Mouse (Mus musculus) lung, embryonic 14.5 days (tissue): ENCODE measurements around the gene Crtc3. TPM values are rescaled to one million over a fixed set of nuclear protein-coding genes. Genes with fewer than 3 reads are reported as not detected.

Experiments
- ATAC-seq: fragments of 200-750 bp; cut with Nextera tagmentation; 2 replicates; pipeline ENCODE4 v1.8.0; 2017; ENCODE audit warnings: mild to moderate bottlenecking, moderate TSS enrichment, moderate library complexity; ENCODE audit not compliant: insufficient read depth
- DNase-seq: peaks from one replicate; pipeline ENCODE4 v3.0.0-alpha.2; 2015
- H3K27ac ChIP-seq: fragments of 300-500 bp; sonication (generic); 2 replicates; pipeline ENCODE4 v1.5.1; 2014; ENCODE audit warnings: low read depth, mild to moderate bottlenecking, moderate library complexity
- H3K27me3 ChIP-seq: fragments of 300-500 bp; sonication (generic); 2 replicates; pipeline ENCODE4 v1.6.1; 2014; ENCODE audit warnings: low read length, control low read depth; ENCODE audit not compliant: insufficient read depth
- H3K36me3 ChIP-seq: fragments of 300-500 bp; sonication (generic); 2 replicates; pipeline ENCODE4 v1.6.1; 2014; ENCODE audit warnings: control low read depth; ENCODE audit not compliant: insufficient read depth
- H3K4me1 ChIP-seq: fragments of 300-500 bp; sonication (generic); 2 replicates; pipeline ENCODE4 v1.6.1; 2014; ENCODE audit warnings: antibody characterized with exemption, control low read depth; ENCODE audit not compliant: insufficient read depth
- H3K4me2 ChIP-seq: fragments of 300-500 bp; sonication (generic); 2 replicates; pipeline ENCODE4 v1.6.1; 2014; ENCODE audit warnings: mild to moderate bottlenecking
- H3K4me3 ChIP-seq: fragments of 300-500 bp; sonication (generic); 2 replicates; pipeline ENCODE4 v1.5.1; 2014; ENCODE audit warnings: low read depth, low read length
- H3K9ac ChIP-seq: fragments of 300-500 bp; sonication (generic); 2 replicates; pipeline ENCODE4 v1.6.1; 2014
- H3K9me3 ChIP-seq: fragments of 300-500 bp; sonication (generic); 2 replicates; pipeline ENCODE4 v1.6.1; 2016; ENCODE audit warnings: low read depth, low read length, control low read depth
- CTCF ChIP-seq: IDR thresholded peaks from 2 replicates; pipeline ENCODE4 v1.5.1; 2016; ENCODE audit warnings: antibody characterized with exemption, low read depth
- WGBS: fragments of 180-500 bp; shearing (Covaris S2); extraction: QIAGEN DNeasy Blood & Tissue Kit; methylation state at CpG from one replicate; pipeline ENCODE4 v1.1.7; 2014; 5-methylcytosine and 5-hydroxymethylcytosine counted together
- polyA plus RNA-seq: library from polyadenylated mRNA; unstranded; fragments of >200 nt; fragmentation: Nextera tagmentation; extraction: Ambion mirVana; gene quantifications from 2 replicates; pipeline ENCODE4 v1.2.1, GENCODE M21; 2014

Crtc3 gene
- polyA plus RNA-seq, 1 experiment from 2014 or later = 27.5 TPM

- no peaks in the 10 kb centered on the region for H3K9me3 ChIP-seq
- peaks cover 23% of the 10 kb centered on the region for H3K4me1 ChIP-seq
- H3K36me3 ChIP-seq = 0 out of 2 replicates have a peak, but pooled peaks cover 3% of the 10 kb centered on the region
- H3K4me3 ChIP-seq = no peak overlapping the region
- ATAC-seq = no peak
- H3K4me2 ChIP-seq = no peak overlapping the region
- 77% methylated on average over 7 of the region's 7 CpGs for WGBS
- TF ChIP-seq CTCF = no peak
- no peaks in the 10 kb centered on the region for H3K27me3 ChIP-seq
- H3K27ac ChIP-seq = no peak overlapping the region; the same call in 1 of the 2 replicates
- no peak for DNase-seq
- H3K9ac ChIP-seq = no peak overlapping the region
Observed at GRCm38 (mm10) chr7:80625841-80626240, 62.8 kb downstream of the Crtc3 start.

GRCm38 (mm10) chr7:80623276-80623675, 65.4 kb downstream of the Crtc3 start:
- no peak overlapping the region for H3K27ac ChIP-seq
- H3K4me1 ChIP-seq = peaks cover 4% of the 10 kb centered on the region
- TF ChIP-seq CTCF = no peak
- H3K9me3 ChIP-seq = no peaks in the 10 kb centered on the region
- WGBS = 91% methylated on average over 5 of the region's 5 CpGs
- no peaks in the 10 kb centered on the region for H3K27me3 ChIP-seq
- 0 out of 2 replicates have a peak, but pooled peaks cover 6% of the 10 kb centered on the region for H3K36me3 ChIP-seq
- ATAC-seq = no peak
- no peak for DNase-seq
- no peak overlapping the region for H3K4me2 ChIP-seq
- no peak overlapping the region for H3K4me3 ChIP-seq
- H3K9ac ChIP-seq = no peak overlapping the region

- DNase-seq (no peak), ATAC-seq (no peak)
- WGBS = 81% methylated on average over 9 of the region's 9 CpGs
- Histone ChIP-seq H3K27me3 (no peaks in the 10 kb centered on the region), H3K36me3 (peaks cover 17% of the 10 kb centered on the region; the same call in 1 of the 2 replicates), H3K4me2 (no peak overlapping the region), H3K4me1 (no peaks in the 10 kb centered on the region), H3K4me3 (no peak overlapping the region), H3K9ac (no peak overlapping the region), H3K27ac (no peak overlapping the region), H3K9me3 (no peaks in the 10 kb centered on the region)
- TF ChIP-seq CTCF = peak; percentile 16; the same call in 1 of the 2 replicates
Observed at GRCm38 (mm10) chr7:80616096-80616495, 72.6 kb downstream of the Crtc3 start.

- Histone ChIP-seq H3K27ac (peak overlapping the region; percentile 42; the same call in 1 of the 2 replicates), H3K9ac (no peak overlapping the region), H3K27me3 (no peaks in the 10 kb centered on the region), H3K36me3 (peaks cover 31% of the 10 kb centered on the region; the same call in 1 of the 2 replicates), H3K9me3 (no peaks in the 10 kb centered on the region), H3K4me1 (no peaks in the 10 kb centered on the region), H3K4me2 (no peak overlapping the region), H3K4me3 (no peak overlapping the region)
- ATAC-seq (no peak), DNase-seq (no peak)
- no peak for TF ChIP-seq CTCF
- 64% methylated on average over 3 of the region's 3 CpGs for WGBS
Observed at GRCm38 (mm10) chr7:80614042-80614441, 74.6 kb downstream of the Crtc3 start.

GRCm38 (mm10) chr7:80612191-80612787, 76.4 kb downstream of the Crtc3 start:
- no peak for TF ChIP-seq CTCF
- DNase-seq = no peak
- Histone ChIP-seq H3K4me1 (no peaks in the 10 kb centered on the region), H3K27ac (peak overlapping the region; percentile 36), H3K4me2 (no peak overlapping the region), H3K36me3 (peaks cover 30% of the 10 kb centered on the region; the same call in 1 of the 2 replicates), H3K4me3 (no peak overlapping the region), H3K27me3 (no peaks in the 10 kb centered on the region), H3K9me3 (no peaks in the 10 kb centered on the region), H3K9ac (no peak overlapping the region)
- no peak for ATAC-seq
- 60% methylated on average over 11 of the region's 11 CpGs for WGBS

GRCm38 (mm10) chr7:80611646-80612045, 77.0 kb downstream of the Crtc3 start:
- Histone ChIP-seq H3K36me3 (peaks cover 30% of the 10 kb centered on the region; the same call in 1 of the 2 replicates), H3K27me3 (no peaks in the 10 kb centered on the region), H3K27ac (peak overlapping the region; percentile 36), H3K9me3 (no peaks in the 10 kb centered on the region), H3K4me1 (no peaks in the 10 kb centered on the region), H3K4me3 (no peak overlapping the region), H3K9ac (no peak overlapping the region), H3K4me2 (no peak overlapping the region)
- WGBS = 73% methylated on average over 7 of the region's 7 CpGs
- ATAC-seq = no peak
- no peak for DNase-seq
- TF ChIP-seq CTCF = no peak

GRCm38 (mm10) chr7:80607503-80607902, 81.2 kb downstream of the Crtc3 start:
- no peak for DNase-seq
- ATAC-seq = no peak
- no peak for TF ChIP-seq CTCF
- Histone ChIP-seq H3K4me3 (no peak overlapping the region), H3K27ac (no peak overlapping the region), H3K4me2 (no peak overlapping the region), H3K27me3 (no peaks in the 10 kb centered on the region), H3K36me3 (peaks cover 20% of the 10 kb centered on the region; the same call in 1 of the 2 replicates), H3K9ac (no peak overlapping the region), H3K9me3 (no peaks in the 10 kb centered on the region), H3K4me1 (no peaks in the 10 kb centered on the region)
- WGBS = 57% methylated on average over 2 of the region's 2 CpGs
